Mouse (Mus musculus) stomach, postnatal 0 days (tissue): ENCODE results near the gene Nmur1.

Experiments used
- CTCF ChIP-seq: IDR thresholded peaks from 2 replicates; pipeline ENCODE4 v1.5.1; 2016; ENCODE audit warnings: antibody characterized with exemption, low read depth, mild to moderate bottlenecking, moderate library complexity
- EP300 ChIP-seq: optimal IDR thresholded peaks from 2 replicates; pipeline ENCODE3; 2016; ENCODE audit warnings: antibody characterized with exemption

GRCm38 (mm10) chr1:86339156-86339812, 86.7 kb downstream of the Nmur1 start:
- peak; percentile 92 for TF ChIP-seq CTCF
- no peak for TF ChIP-seq EP300
